Mouse (Mus musculus) CH12.LX (cell line): ENCODE results near the gene Plcb1.

ENCODE experiments used
- BHLHE40 ChIP-seq: IDR thresholded peaks from 2 replicates; pipeline ENCODE4 v1.6.1; 2011; ENCODE audit warnings: mild to moderate bottlenecking, low read depth, low read length, improper control_type of control experiment
- ELF1 ChIP-seq: IDR thresholded peaks from 2 replicates; pipeline ENCODE4 v1.6.1; 2014; ENCODE audit warnings: low read depth, mild to moderate bottlenecking, inconsistent platforms, low read length, improper control_type of control experiment
- EP300 ChIP-seq: IDR thresholded peaks from 2 replicates; pipeline ENCODE4 v1.6.1; 2011; ENCODE audit warnings: low read length, improper control_type of control experiment
- HCFC1 ChIP-seq: IDR thresholded peaks from 2 replicates; pipeline ENCODE4 v1.6.1; 2012; ENCODE audit warnings: low read depth, mild to moderate bottlenecking, inconsistent platforms, low read length, improper control_type of control experiment
- POLR2A ChIP-seq: IDR thresholded peaks from 2 replicates; pipeline ENCODE4 v1.6.1; 2011; ENCODE audit warnings: low read depth, mild to moderate bottlenecking, improper control_type of control experiment, low read length
- RCOR1 ChIP-seq: conservative IDR thresholded peaks from 2 replicates; pipeline ENCODE4 v1.6.1; 2012; ENCODE audit warnings: low read depth, mild to moderate bottlenecking, inconsistent platforms, low read length, improper control_type of control experiment

- no peak for TF ChIP-seq EP300
- TF ChIP-seq POLR2A = no peak
- no peak for TF ChIP-seq HCFC1
- no peak for TF ChIP-seq ELF1
- no peak for TF ChIP-seq RCOR1
- TF ChIP-seq BHLHE40 = no peak
Measured at GRCm38 (mm10) chr2:134871692-134872489, 86.0 kb downstream of the Plcb1 start.
